Mouse (Mus musculus) myocyte (in vitro differentiated cells): ENCODE measurements around the gene Klk1b3. TPM values are rescaled to one million over a fixed set of nuclear protein-coding genes. Genes with fewer than 3 reads are reported as not detected.
A peak's percentile ranks its signal among the peaks of the same experiment; 100 is the strongest.
"Not testable (repeated sequence)": the region's sequence is repeated elsewhere in the genome, so short reads cannot be mapped to it uniquely, and the experiment has no call there.

Source experiments
- H3K27me3 ChIP-seq: one replicate; pipeline ENCODE4 v1.6.1; 2011; ENCODE audit not compliant: control insufficient read depth, insufficient read depth, insufficient read length
- H3K36me3 ChIP-seq: one replicate; pipeline ENCODE4 v1.6.1; 2011; ENCODE audit not compliant: control insufficient read depth, insufficient read depth
- H3K4me2 ChIP-seq: one replicate; pipeline ENCODE4 v1.6.1; 2011; ENCODE audit warnings: low read depth, control low read depth
- H3K4me3 ChIP-seq: one replicate; pipeline ENCODE4 v1.5.1; 2011; ENCODE audit warnings: mild to moderate bottlenecking, control low read depth, moderate library complexity
- H3K79me2 ChIP-seq: one replicate; pipeline ENCODE4 v1.6.1; 2011; ENCODE audit not compliant: control insufficient read depth, insufficient read depth
- H3ac ChIP-seq: one replicate; pipeline ENCODE4 v1.6.1; 2011; ENCODE audit not compliant: control insufficient read depth, insufficient read length
- CEBPB ChIP-seq: IDR thresholded peaks from 2 replicates; pipeline ENCODE4 v1.6.1; 2011; ENCODE audit warnings: mild to moderate bottlenecking, moderate library complexity; ENCODE audit not compliant: poor library complexity, insufficient read depth, severe bottlenecking
- E2F4 ChIP-seq: IDR thresholded peaks from one replicate; pipeline ENCODE4 v1.6.1; 2011; ENCODE audit warnings: mild to moderate bottlenecking, control low read depth, moderate library complexity; ENCODE audit not compliant: insufficient read depth
- MAX ChIP-seq: IDR thresholded peaks from one replicate; pipeline ENCODE4 v1.6.1; 2011; ENCODE audit warnings: low read depth, mild to moderate bottlenecking, control low read depth
- MYOD1 ChIP-seq, 3 experiments: IDR thresholded peaks; one replicate each; pipeline ENCODE4 v1.6.1; 2011; ENCODE audit warnings: control low read depth in 2 of 3, low read depth in 2 of 3, mild to moderate bottlenecking in 2 of 3, moderate library complexity in 1 of 3; ENCODE audit not compliant: insufficient read length in 2 of 3, control insufficient read depth in 1 of 3
- MYOG ChIP-seq, 3 experiments: IDR thresholded peaks; one replicate each; pipeline ENCODE4 v1.6.1; 2011; ENCODE audit warnings: control low read depth in 2 of 3, low read depth in 2 of 3, mild to moderate bottlenecking in 2 of 3; ENCODE audit not compliant: insufficient read length in 2 of 3, control insufficient read depth in 1 of 3, insufficient read depth in 1 of 3
- POLR2A ChIP-seq: IDR thresholded peaks from one replicate; pipeline ENCODE4 v1.6.1; 2011; ENCODE audit warnings: low read depth, mild to moderate bottlenecking, control low read depth, moderate library complexity; ENCODE audit not compliant: insufficient read length
- POLR2AphosphoS2 ChIP-seq: IDR thresholded peaks from one replicate; pipeline ENCODE4 v1.6.1; 2011; ENCODE audit warnings: low read depth, control low read depth; ENCODE audit not compliant: insufficient read length
- REST ChIP-seq: IDR thresholded peaks from one replicate; pipeline ENCODE4 v1.6.1; 2011; ENCODE audit warnings: mild to moderate bottlenecking, control low read depth, moderate library complexity; ENCODE audit not compliant: insufficient read depth, insufficient read length
- SRF ChIP-seq: IDR thresholded peaks from one replicate; pipeline ENCODE4 v1.6.1; 2011; ENCODE audit warnings: low read depth; ENCODE audit not compliant: control insufficient read depth, insufficient read length
- TCF12 ChIP-seq: IDR thresholded peaks from one replicate; pipeline ENCODE4 v1.6.1; 2011; ENCODE audit warnings: mild to moderate bottlenecking, control low read depth; ENCODE audit not compliant: poor library complexity, insufficient read depth, severe bottlenecking
- TCF3 ChIP-seq: IDR thresholded peaks from one replicate; pipeline ENCODE4 v1.6.1; 2011; ENCODE audit warnings: low read depth, control low read depth; ENCODE audit not compliant: insufficient read length
- USF1 ChIP-seq: IDR thresholded peaks from one replicate; pipeline ENCODE4 v1.6.1; 2011; ENCODE audit warnings: low read depth, mild to moderate bottlenecking, control low read depth, moderate library complexity
- polyA plus RNA-seq: library from polyadenylated mRNA; unstranded; fragments of >200 nt; fragmentation: generic; extraction: Trizol; gene quantifications from one replicate; pipeline ENCODE4 v1.2.1, GENCODE M21; 2012; ENCODE audit warnings: missing spikeins

Gene Klk1b3
- polyA plus RNA-seq, 1 experiment = not detected

DNA sequence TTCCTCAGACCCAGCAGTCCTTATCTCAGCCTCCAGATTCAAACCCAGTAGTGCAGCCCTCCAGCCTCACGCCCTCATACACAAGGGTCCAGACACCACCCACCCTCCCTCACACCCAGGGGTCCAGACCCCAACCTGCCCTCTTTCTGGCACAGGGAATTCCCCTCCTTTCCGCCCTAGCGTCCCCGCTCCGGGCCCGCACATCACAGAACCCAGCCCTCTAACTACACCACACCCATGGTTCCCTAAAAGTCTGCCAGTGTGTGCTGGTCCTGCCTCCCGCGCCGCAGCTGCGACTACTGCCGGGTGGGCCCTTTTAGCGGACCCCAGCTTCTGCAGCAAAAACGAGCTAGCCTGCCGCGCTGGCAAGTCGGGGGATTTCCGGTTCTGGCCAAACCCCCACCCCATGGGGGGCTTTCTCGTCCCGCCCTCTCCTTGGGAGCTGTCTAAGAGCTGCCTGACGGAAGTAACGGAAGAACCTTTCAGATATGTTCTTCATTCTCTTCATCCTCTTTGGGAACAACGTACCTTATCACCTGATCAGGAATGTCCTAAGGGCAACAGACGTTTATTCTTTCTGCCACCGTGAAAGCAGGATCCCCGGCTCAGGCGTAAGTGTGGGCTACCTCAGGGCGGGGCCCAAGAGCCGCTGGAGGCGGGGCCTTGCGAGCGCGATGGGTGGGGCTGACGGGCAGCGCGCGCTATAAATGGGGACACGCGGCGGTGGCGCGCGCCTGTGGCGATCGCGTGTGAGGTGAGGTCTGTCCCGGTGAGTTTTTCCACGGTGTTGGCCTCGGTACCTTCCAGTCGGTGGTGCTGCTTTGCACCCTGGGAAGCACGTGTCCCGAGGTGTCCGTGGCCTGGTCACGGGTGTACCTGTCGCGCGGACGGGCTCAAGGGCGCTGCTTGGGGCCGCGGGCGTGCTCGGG, 48.3 kb downstream of the Klk1b3 start, which contains the start of the genes 1700028J19Rik and 2410002F23Rik:
Gene 1700028J19Rik (minus strand): TSS at position 641 of the 929 bp plus-strand sequence.
Gene 2410002F23Rik (plus strand): TSS at position 668 of the 929 bp plus-strand sequence.
- H3K4me2 ChIP-seq = peak within 1 kb of the TSS; percentile 89
- H3K79me2 ChIP-seq = peaks cover 31% of the 10 kb centered on the region
- no peaks in the 10 kb centered on the region for H3K27me3 ChIP-seq
- H3K36me3 ChIP-seq = peaks cover 20% of the 10 kb centered on the region
- H3ac ChIP-seq = peak within 1 kb of the TSS; percentile 61
- peak within 1 kb of the TSS; percentile 93 for H3K4me3 ChIP-seq
- TF ChIP-seq TCF12 (no peak), CEBPB (no peak), USF1 (no peak), TCF3 (no peak), E2F4 (peak; percentile 60), POLR2AphosphoS2 (peak; percentile 100), MYOG (IDR thresholded peaks at IDR 0.05; ENCODE audit: control insufficient read depth in 1 of 3, insufficient read depth in 1 of 3, insufficient read length in 2 of 3, low read depth in 2 of 3) (peak in 1 of 3 experiments; percentile 39), MAX (peak; percentile 100), POLR2A (peak; percentile 100), SRF (no peak), REST (no peak), MYOD1 (IDR thresholded peaks at IDR 0.05; ENCODE audit: control insufficient read depth in 1 of 3, insufficient read length in 2 of 3, low read depth in 2 of 3) (peak in 2 of 3 experiments; percentile 2 to 19)

- TF ChIP-seq CEBPB (no peak), MYOD1 (IDR thresholded peaks at IDR 0.05; ENCODE audit: control insufficient read depth in 1 of 3, insufficient read length in 2 of 3, low read depth in 2 of 3) (peak in 1 of 3 experiments; percentile 0)
- peak overlapping the region; percentile 86 for H3K4me2 ChIP-seq
- peaks cover 20% of the 10 kb centered on the region for H3K36me3 ChIP-seq
- peaks cover 31% of the 10 kb centered on the region for H3K79me2 ChIP-seq
- H3ac ChIP-seq = peak overlapping the region; percentile 61
- H3K4me3 ChIP-seq = peak overlapping the region; percentile 93
- no peaks in the 10 kb centered on the region for H3K27me3 ChIP-seq
These were observed 49.0 kb downstream of the Klk1b3 start for GRCm38 (mm10) chr7:44246984-44247470.

DNA sequence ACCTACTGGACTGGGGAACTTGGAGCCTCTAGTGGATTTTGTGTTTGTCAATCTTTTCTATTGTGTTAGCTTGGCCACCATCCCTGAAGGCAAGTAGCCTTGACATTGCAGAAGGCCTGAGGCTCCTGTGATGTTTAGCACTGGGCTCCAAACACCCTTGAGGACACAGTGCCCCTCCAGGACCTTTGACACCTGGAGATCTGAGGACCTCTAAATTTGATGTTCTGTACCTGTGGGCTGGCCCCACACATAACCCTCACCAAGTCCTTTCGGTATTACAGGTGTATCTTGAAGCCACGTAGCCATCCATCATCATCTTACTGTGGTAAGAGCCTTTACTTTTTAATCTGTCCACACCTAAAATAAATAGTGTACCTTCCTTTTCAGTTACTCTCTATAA, 50.0 kb downstream of the Klk1b3 start:
- no peak for TF ChIP-seq CEBPB
- TF ChIP-seq MAX = no peak
- TF ChIP-seq E2F4 = no peak
- TF ChIP-seq TCF3 = no peak
- Histone ChIP-seq H3ac (no peak overlapping the region), H3K79me2 (peaks cover 31% of the 10 kb centered on the region), H3K27me3 (no peaks in the 10 kb centered on the region), H3K4me2 (peak overlapping the region; percentile 86), H3K36me3 (peaks cover 20% of the 10 kb centered on the region), H3K4me3 (peak overlapping the region; percentile 93)

DNA sequence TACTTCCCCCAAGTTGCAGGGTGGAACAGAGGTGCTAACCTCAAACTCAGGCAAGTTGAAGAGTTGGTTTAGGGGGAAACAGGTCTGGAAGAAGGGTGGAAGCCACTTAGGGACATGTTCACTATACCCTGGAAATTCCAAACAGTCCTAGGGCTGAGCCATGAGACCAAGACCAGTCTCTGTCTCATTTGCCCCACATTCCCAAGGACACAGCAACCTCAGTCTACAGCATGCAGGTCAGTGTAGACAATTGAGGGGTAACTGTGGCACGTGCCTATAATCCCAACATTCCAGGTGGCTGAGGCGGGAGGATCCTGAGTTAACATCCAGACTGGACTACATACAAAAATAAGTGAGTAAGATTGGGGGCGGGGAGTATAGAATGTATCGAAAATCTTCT, 51.3 kb downstream of the Klk1b3 start:
- Histone ChIP-seq H3K27me3 (no peaks in the 10 kb centered on the region), H3K36me3 (peaks cover 20% of the 10 kb centered on the region), H3K4me3 (no peak overlapping the region), H3K4me2 (no peak overlapping the region), H3ac (no peak overlapping the region), H3K79me2 (peaks cover 31% of the 10 kb centered on the region)
- TF ChIP-seq USF1 (no peak), SRF (no peak), MAX (no peak), E2F4 (no peak), POLR2AphosphoS2 (no peak), TCF3 (no peak), POLR2A (no peak), CEBPB (no peak), MYOD1 (IDR thresholded peaks at IDR 0.05; ENCODE audit: control insufficient read depth in 1 of 3, insufficient read length in 2 of 3, low read depth in 2 of 3) (no peak), TCF12 (no peak), MYOG (IDR thresholded peaks at IDR 0.05; ENCODE audit: control insufficient read depth in 1 of 3, insufficient read depth in 1 of 3, insufficient read length in 2 of 3, low read depth in 2 of 3) (no peak), REST (no peak)

DNA sequence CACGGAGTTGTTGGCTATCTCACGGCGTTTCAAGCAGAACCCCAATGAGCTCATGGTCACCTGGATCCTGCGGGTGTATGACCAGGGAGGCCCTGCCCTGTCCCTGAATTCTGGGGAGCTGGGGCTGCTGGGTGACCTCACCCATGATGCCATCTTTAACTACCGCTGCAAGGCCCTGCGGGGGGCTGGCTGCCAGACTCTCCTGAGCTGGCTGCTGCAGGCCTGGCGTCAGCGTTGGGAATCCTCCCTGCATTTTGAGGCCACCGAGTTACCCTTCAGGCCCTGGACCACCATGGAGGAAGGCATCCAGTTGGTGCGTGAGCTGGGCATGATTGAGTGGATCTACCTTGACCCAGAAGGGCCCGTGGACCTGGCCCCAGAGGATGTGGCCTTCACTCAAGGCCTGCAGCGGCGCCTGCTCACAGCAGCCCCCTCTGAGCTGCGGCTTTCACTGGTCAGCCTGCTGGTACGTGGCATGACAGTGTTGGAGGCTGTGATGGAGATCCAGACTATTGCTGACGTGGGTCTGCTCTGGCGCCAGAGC, 52.8 kb downstream of the Klk1b3 start:
- H3K27me3 ChIP-seq, H3K4me3 ChIP-seq, H3K4me2 ChIP-seq, H3ac ChIP-seq: not testable (repeated sequence)
- TF ChIP-seq POLR2A = peak; percentile 4
- peaks cover 20% of the 10 kb centered on the region for H3K36me3 ChIP-seq
- H3K79me2 ChIP-seq = peaks cover 29% of the 10 kb centered on the region

Other genes with a start within 250 kb of the Klk1b3 start
- not detected for gene Klk1b8, start 247.5 kb upstream of the Klk1b3 start, polyA plus RNA-seq
- gene Klk1b1, start 231.4 kb upstream of the Klk1b3 start, polyA plus RNA-seq = not detected
- not detected for gene Klk1b9, start 222.1 kb upstream of the Klk1b3 start, polyA plus RNA-seq
- gene Klk1b11, start 202.3 kb upstream of the Klk1b3 start, polyA plus RNA-seq = not detected
- 0.32 TPM for gene Klk1b26, start 186.0 kb upstream of the Klk1b3 start, polyA plus RNA-seq
- gene Klk1b27, start 145.9 kb upstream of the Klk1b3 start, polyA plus RNA-seq = 0.11 TPM
- not detected for gene Klk1b21, start 95.9 kb upstream of the Klk1b3 start, polyA plus RNA-seq
- 1.1 TPM for gene Klk1b22, start 85.5 kb upstream of the Klk1b3 start, polyA plus RNA-seq
- gene Klk1b16, start 61.4 kb upstream of the Klk1b3 start, polyA plus RNA-seq = not detected
- gene Klk1b24, start 10.0 kb upstream of the Klk1b3 start, polyA plus RNA-seq = not detected
- gene Klk1b4, start 9.2 kb downstream of the Klk1b3 start, polyA plus RNA-seq = not detected
- not detected for gene Klk1b5, start 17.8 kb downstream of the Klk1b3 start, polyA plus RNA-seq
- gene Klk1, start 27.2 kb downstream of the Klk1b3 start, polyA plus RNA-seq = not detected
- gene Gm36864, start 38.0 kb downstream of the Klk1b3 start, polyA plus RNA-seq = not detected
- 0.62 TPM for gene 1700028J19Rik, start 48.5 kb downstream of the Klk1b3 start, polyA plus RNA-seq
- gene 2410002F23Rik, start 48.5 kb downstream of the Klk1b3 start, polyA plus RNA-seq = 40.9 TPM
- 0.06 TPM for gene Acp4, start 59.2 kb downstream of the Klk1b3 start, polyA plus RNA-seq
- gene Gm15517, start 63.3 kb downstream of the Klk1b3 start, polyA plus RNA-seq = not detected
- gene Clec11a, start 108.7 kb downstream of the Klk1b3 start, polyA plus RNA-seq = 0.60 TPM
- gene Shank1, start 112.1 kb downstream of the Klk1b3 start, polyA plus RNA-seq = 0.10 TPM
- gene Syt3, start 185.9 kb downstream of the Klk1b3 start, polyA plus RNA-seq = not detected
- gene 1700008O03Rik, start 187.6 kb downstream of the Klk1b3 start, polyA plus RNA-seq = not detected
- gene Lrrc4b, start 230.8 kb downstream of the Klk1b3 start, polyA plus RNA-seq = not detected